Mouse (Mus musculus): Measurements from ENCODE around the gene Nid1. TPM values are rescaled to one million over a fixed set of nuclear protein-coding genes. Genes with fewer than 3 reads are reported as not detected.

The Nid1 gene
- polyA plus RNA-seq, 1 experiment from 2014 or later = 53.6 TPM

DNA sequence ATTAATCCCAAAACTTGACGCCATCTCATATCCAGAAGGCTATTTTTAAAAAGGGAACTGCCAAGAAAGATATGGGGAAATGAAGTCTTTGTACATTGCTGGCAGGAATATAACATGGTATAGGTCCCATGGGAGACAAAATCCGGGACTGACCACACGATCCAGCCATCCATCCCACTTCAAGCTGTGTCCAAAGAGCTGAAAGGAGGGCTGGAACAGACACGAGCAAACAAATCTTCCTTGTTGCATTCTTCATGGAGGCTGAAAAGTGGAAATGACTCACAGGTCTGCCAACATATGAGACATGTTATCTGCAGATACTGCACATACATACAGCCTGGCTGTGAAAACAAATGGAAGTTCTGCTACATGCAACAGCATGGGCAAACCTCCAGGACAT is 77.5 kb downstream of the Nid1 start:
- no peaks in the 10 kb centered on the region for H3K4me1 ChIP-seq (replicated peaks)
- no peaks in the 10 kb centered on the region for H3K36me3 ChIP-seq
- H3K27ac ChIP-seq = no peak overlapping the region
- H3K4me2 ChIP-seq = no peak overlapping the region
- 82% methylated on average over 4 of the region's 4 CpGs for WGBS
- no peak overlapping the region for H3K9ac ChIP-seq
- no peaks in the 10 kb centered on the region for H3K27me3 ChIP-seq
- no peak for ATAC-seq (ENCODE audit: low FRiP score)
- no peaks in the 10 kb centered on the region for H3K9me3 ChIP-seq
- no peak overlapping the region for H3K4me3 ChIP-seq

DNA sequence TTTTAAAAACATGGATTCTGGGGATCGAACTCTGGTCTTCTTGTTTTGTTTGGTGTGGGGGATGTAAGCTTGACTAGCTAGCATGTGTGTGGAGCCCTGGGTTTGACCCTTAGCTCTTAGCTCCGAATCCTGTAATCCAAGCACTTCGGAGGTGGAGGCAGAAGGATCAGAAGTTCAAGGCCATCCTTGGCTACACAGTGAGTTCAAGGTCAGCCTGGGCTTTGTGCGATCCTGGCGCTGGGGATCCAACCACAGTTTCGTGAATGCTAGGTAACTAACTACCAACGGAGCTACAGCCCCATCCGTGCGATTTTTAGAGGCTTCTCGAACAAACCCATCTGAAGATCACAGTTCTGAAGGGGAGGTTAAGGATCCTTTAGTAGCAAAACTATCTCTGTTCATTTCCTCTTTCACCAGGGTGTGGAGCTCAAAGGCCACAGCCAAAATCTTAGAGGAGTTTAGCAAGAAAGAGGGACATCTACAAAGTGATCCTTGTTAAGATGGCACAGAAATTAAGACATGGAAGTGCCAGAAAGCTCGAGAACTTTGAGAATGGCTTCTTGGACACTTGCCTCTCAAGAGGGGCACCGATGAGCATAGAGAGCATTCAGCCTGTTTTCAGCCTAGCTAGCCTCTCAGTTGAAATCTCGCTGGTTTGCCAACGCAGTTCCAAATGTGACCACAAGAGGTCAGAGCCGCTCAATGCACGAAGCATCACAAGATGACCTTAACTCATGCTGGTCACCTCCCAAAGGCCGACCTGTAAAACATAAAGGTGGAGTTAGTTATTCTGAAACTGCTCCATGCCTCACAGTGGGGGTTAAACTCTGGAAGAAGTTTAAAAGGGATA is 79.2 kb downstream of the Nid1 start:
- Histone ChIP-seq H3K27ac (no peak overlapping the region), H3K9ac (no peak overlapping the region), H3K9me3 (no peaks in the 10 kb centered on the region), H3K36me3 (no peaks in the 10 kb centered on the region), H3K27me3 (no peaks in the 10 kb centered on the region), H3K4me1 (replicated peaks) (no peaks in the 10 kb centered on the region), H3K4me2 (no peak overlapping the region), H3K4me3 (no peak overlapping the region)
- ATAC-seq (ENCODE audit: low FRiP score) = peak; percentile 73
- whole genome bisulfite sequencing = 51% methylated on average over 17 of the region's 17 CpGs

GRCm38 (mm10) chr13:13518114-13518513 is 80.8 kb downstream of the Nid1 start:
- Histone ChIP-seq H3K36me3 (no peaks in the 10 kb centered on the region), H3K9me3 (no peaks in the 10 kb centered on the region), H3K4me3 (no peak overlapping the region), H3K9ac (no peak overlapping the region), H3K4me1 (replicated peaks) (no peaks in the 10 kb centered on the region), H3K27me3 (no peaks in the 10 kb centered on the region), H3K4me2 (no peak overlapping the region), H3K27ac (no peak overlapping the region)
- no peak for ATAC-seq (ENCODE audit: low FRiP score)
- WGBS = 88% methylated on average over 7 of the region's 7 CpGs

DNA sequence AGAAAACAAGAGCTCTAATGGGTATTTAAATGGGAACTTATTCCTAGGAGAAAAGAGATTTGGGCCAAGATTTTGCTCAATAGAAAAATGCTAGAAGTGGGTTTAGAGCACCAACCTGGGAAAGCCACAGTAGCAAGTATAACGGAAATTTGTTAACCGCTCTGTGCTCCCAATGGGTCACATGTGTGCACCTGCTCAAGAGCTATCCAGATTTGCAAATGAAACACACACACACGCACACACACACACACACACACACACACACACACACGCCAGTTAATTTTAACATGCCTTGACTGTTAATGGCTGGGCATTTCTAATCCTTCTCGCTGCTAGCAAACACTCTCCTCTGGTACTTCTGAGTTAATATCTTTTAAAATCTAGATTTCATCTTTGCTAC is 83.1 kb downstream of the Nid1 start:
- Histone ChIP-seq H3K9ac (no peak overlapping the region), H3K9me3 (no peaks in the 10 kb centered on the region), H3K4me3 (no peak overlapping the region), H3K27me3 (no peaks in the 10 kb centered on the region), H3K27ac (no peak overlapping the region), H3K4me2 (no peak overlapping the region), H3K4me1 (replicated peaks) (0 out of 2 replicates have a peak, but pooled peaks cover 4% of the 10 kb centered on the region), H3K36me3 (no peaks in the 10 kb centered on the region)
- 93% methylated on average over 5 of the region's 5 CpGs for WGBS
- no peak for ATAC-seq (ENCODE audit: low FRiP score)

DNA sequence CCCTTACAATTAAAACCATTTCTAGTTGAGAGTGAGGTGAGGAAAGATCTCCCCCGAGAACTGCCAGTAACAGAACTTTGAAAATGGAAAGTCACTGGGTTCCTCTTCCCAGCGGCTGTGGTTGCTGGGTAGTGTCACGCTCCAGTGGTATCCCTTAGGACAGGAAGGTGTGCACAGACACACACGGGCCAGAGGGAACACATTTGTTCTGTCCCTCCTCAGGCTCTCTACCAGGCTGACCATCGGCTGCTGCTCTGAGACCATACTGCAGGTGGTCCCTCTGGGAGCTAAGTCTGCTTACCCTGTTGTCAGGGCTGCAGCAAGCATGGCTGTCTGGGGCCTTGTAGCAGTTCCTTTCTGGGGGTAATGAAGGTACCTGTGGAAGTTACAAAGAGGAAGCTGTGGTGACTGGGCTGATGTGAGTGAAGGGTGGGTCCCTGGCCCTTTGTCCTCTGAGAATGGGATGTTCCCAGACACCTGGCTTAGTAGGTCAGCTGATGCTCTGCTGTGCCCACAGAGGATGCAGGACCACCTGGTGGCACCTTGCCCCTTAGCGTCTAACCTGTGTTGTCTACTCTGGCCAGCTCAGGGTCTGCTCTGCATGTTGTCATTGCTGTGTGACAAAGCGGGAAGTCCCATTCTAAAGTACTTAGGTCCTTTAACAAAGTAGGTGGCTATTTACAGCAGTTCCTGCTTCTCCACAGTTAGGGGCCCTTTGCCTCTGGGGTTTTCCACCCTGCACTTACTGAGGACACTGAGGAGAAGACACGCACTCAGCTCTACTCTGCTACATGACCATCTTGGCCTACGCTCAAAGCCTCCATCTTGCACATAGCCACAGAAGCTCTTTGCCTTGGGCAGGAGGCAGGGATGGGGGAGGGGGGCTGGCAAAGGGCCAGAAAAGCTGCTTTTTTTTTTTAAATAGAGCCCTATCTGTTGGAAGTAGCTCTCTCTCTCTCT is 86.6 kb downstream of the Nid1 start:
- 0 out of 2 replicates have a peak, but pooled peaks cover 4% of the 10 kb centered on the region for H3K4me1 ChIP-seq (replicated peaks)
- WGBS = 83% methylated on average over 9 of the region's 9 CpGs
- no peak overlapping the region for H3K4me3 ChIP-seq
- H3K4me2 ChIP-seq = no peak overlapping the region
- no peak overlapping the region for H3K9ac ChIP-seq
- no peak overlapping the region for H3K27ac ChIP-seq
- no peaks in the 10 kb centered on the region for H3K9me3 ChIP-seq
- H3K36me3 ChIP-seq = no peaks in the 10 kb centered on the region
- no peak; the same call in 1 of the 2 replicates for ATAC-seq (ENCODE audit: low FRiP score)
- H3K27me3 ChIP-seq = no peaks in the 10 kb centered on the region

DNA sequence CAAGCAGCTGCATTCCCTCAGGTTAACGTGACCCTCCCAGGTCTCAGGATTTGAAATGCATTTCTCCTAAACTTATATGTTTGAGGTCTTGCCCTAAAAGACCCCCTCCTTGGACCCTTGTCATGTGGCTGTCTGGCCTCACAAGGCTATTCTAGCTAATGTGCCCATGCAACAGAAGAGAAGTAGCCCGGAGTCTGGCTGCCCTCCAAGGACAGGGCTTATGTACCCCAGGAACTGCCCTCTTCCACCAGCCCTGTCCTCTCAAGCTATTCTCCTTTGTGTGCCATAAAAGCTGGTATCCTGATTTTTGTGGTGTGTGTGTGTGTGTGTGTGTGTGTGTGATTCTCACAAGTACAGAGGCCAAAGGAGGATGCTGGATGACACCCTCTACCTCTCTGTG is 87.9 kb downstream of the Nid1 start:
- WGBS = 96% methylated on average over 2 of the region's 2 CpGs
- no peak overlapping the region; the same call in 1 of the 2 replicates for H3K9ac ChIP-seq
- H3K27ac ChIP-seq = no peak overlapping the region
- no peaks in the 10 kb centered on the region for H3K36me3 ChIP-seq
- H3K9me3 ChIP-seq = no peaks in the 10 kb centered on the region
- H3K4me1 ChIP-seq (replicated peaks) = 0 out of 2 replicates have a peak, but pooled peaks cover 4% of the 10 kb centered on the region
- ATAC-seq (ENCODE audit: low FRiP score) = no peak
- no peaks in the 10 kb centered on the region for H3K27me3 ChIP-seq
- no peak overlapping the region for H3K4me3 ChIP-seq
- no peak overlapping the region for H3K4me2 ChIP-seq

GRCm38 (mm10) chr13:13525877-13526276 is 88.5 kb downstream of the Nid1 start:
- Histone ChIP-seq H3K4me1 (replicated peaks) (0 out of 2 replicates have a peak, but pooled peaks cover 4% of the 10 kb centered on the region), H3K4me2 (no peak overlapping the region), H3K4me3 (no peak overlapping the region), H3K36me3 (no peaks in the 10 kb centered on the region), H3K9ac (no peak overlapping the region), H3K27ac (no peak overlapping the region), H3K9me3 (no peaks in the 10 kb centered on the region), H3K27me3 (no peaks in the 10 kb centered on the region)
- no peak for ATAC-seq (ENCODE audit: low FRiP score)
- 87% methylated on average over 5 of the region's 5 CpGs for WGBS

GRCm38 (mm10) chr13:13529115-13529542 is 91.8 kb downstream of the Nid1 start:
- WGBS = 78% methylated on average over 11 of the region's 11 CpGs
- Histone ChIP-seq H3K9me3 (no peaks in the 10 kb centered on the region), H3K27me3 (no peaks in the 10 kb centered on the region), H3K4me1 (replicated peaks) (0 out of 2 replicates have a peak, but pooled peaks cover 3% of the 10 kb centered on the region), H3K4me2 (no peak overlapping the region), H3K36me3 (no peaks in the 10 kb centered on the region), H3K27ac (no peak overlapping the region), H3K9ac (no peak overlapping the region), H3K4me3 (no peak overlapping the region)
- no peak for ATAC-seq (ENCODE audit: low FRiP score)

DNA sequence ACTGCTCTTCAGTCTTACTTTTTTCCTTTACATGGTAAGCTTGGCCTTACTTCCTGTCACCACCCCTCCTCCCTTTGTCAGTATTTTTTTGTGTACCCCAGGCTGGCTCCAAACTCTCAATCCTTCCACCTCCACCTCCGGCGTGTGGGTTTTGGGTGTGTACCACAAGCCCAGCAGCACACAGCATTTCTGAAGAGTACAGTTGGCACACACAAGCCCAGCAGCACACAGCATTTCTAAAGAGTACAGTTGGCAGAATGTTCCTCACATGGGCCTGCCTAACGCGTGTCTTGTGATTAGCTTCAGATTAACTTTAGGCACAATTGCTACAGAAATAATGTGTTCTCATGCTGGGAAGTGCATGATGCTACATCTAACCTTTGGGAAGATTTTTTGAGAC is 93.6 kb downstream of the Nid1 start:
- Histone ChIP-seq H3K27ac (no peak overlapping the region), H3K4me2 (no peak overlapping the region), H3K36me3 (no peaks in the 10 kb centered on the region), H3K9me3 (no peaks in the 10 kb centered on the region), H3K4me3 (no peak overlapping the region), H3K4me1 (replicated peaks) (no peaks in the 10 kb centered on the region), H3K9ac (no peak overlapping the region), H3K27me3 (no peaks in the 10 kb centered on the region)
- 92% methylated on average over 4 of the region's 4 CpGs for WGBS
- no peak for ATAC-seq (ENCODE audit: low FRiP score)

GRCm38 (mm10) chr13:13531923-13532322 is 94.6 kb downstream of the Nid1 start:
- Histone ChIP-seq H3K4me3 (no peak overlapping the region), H3K9me3 (no peaks in the 10 kb centered on the region), H3K9ac (no peak overlapping the region), H3K4me2 (no peak overlapping the region), H3K36me3 (no peaks in the 10 kb centered on the region), H3K4me1 (replicated peaks) (no peaks in the 10 kb centered on the region), H3K27me3 (no peaks in the 10 kb centered on the region), H3K27ac (no peak overlapping the region)
- no peak for ATAC-seq (ENCODE audit: low FRiP score)
- 93% methylated on average over 7 of the region's 7 CpGs for WGBS

- Histone ChIP-seq H3K4me1 (replicated peaks) (no peaks in the 10 kb centered on the region), H3K36me3 (no peaks in the 10 kb centered on the region), H3K27me3 (no peaks in the 10 kb centered on the region), H3K27ac (no peak overlapping the region), H3K4me2 (no peak overlapping the region), H3K9ac (no peak overlapping the region), H3K9me3 (no peaks in the 10 kb centered on the region), H3K4me3 (no peak overlapping the region)
- WGBS = 84% methylated on average over 2 of the region's 2 CpGs
- ATAC-seq (ENCODE audit: low FRiP score) = no peak
Measured at GRCm38 (mm10) chr13:13536555-13536954, 99.2 kb downstream of the Nid1 start.

DNA sequence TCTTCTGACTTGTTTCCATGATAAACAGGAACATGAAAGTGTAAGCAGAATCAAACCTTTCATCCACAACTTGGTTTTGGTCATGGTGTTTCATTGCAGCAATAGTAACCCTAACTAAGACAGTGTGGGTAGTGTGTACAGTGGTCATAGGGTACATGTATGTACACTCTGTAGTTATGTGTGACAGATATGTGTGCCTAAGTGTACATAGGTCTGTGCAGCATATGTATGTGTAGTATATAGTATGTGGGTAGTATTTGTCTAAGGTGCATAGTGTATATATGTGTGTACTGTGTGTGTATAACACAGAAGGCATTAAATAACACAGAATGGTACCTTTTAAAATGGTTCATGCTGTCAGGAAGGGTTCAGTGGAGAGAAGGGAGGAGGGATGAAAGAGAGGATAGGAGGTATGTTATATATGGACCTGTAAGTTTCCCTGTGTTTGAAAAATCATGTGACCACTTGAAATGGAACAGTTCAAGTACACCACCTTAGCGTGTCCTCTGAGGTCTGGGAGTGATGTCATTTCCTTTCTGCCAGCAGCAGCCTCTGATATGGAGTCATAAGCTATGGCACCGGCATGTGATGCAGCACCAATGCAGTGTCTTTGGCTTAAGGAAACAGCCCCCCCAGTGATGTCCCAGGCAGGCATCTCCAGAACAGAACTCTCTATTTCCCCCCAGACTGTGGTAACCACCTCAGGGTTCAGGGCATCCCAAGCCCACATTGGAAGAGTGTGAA is 100.1 kb downstream of the Nid1 start:
- no peak overlapping the region for H3K27ac ChIP-seq
- ATAC-seq (ENCODE audit: low FRiP score) = no peak

More for the DNA sequence above, 100.1 kb downstream of the Nid1 start:
- Histone ChIP-seq H3K4me2 (no peak overlapping the region), H3K36me3 (no peaks in the 10 kb centered on the region), H3K4me3 (no peak overlapping the region), H3K9ac (no peak overlapping the region), H3K27me3 (no peaks in the 10 kb centered on the region), H3K4me1 (replicated peaks) (no peaks in the 10 kb centered on the region), H3K9me3 (no peaks in the 10 kb centered on the region)
- WGBS = 85% methylated on average over 2 of the region's 2 CpGs

Measured in hindbrain, embryonic 13.5 days (tissue).